Mouse (Mus musculus) mature B cell (primary cell): ENCODE results near the gene Tmem126b.

Experiments
- in situ Hi-C: fragments of 300-500 bp; cut with MboI; formaldehyde crosslinking; loops from 2 replicates; pipeline ENCODE4 v1.14.3; 2019

Tmem126b gene

GRCm38 (mm10) chr7:90475793-90476312 lies at the start of gene Tmem126b:
Gene Tmem126b (minus strand): TSS chr7:90476001.
- in situ Hi-C loops, result no loop called here

GRCm38 (mm10) chr7:90512293-90512692 lies 36.5 kb upstream of the Tmem126b start:
- in situ Hi-C loops, result no loop called here

- in situ Hi-C loops, result no loop called here
Measured at GRCm38 (mm10) chr7:90508124-90508523, 32.3 kb upstream of the Tmem126b start.

GRCm38 (mm10) chr7:90482607-90483006 lies 6.8 kb upstream of the Tmem126b start:
- in situ Hi-C loops, result no loop called here

GRCm38 (mm10) chr7:90476313-90477245 lies 778 bp upstream of the Tmem126b start, which contains the start of gene Dlg2:
Gene Dlg2 (plus strand): TSS chr7:90476672.
- in situ Hi-C loops, result no loop called here

GRCm38 (mm10) chr7:90473511-90473910 lies 2.3 kb downstream of the Tmem126b start:
- in situ Hi-C loops, result no loop called here

GRCm38 (mm10) chr7:90461441-90461840 lies 14.4 kb downstream of the Tmem126b start:
- in situ Hi-C loops, result no loop called here

GRCm38 (mm10) chr7:90460930-90461329 lies 14.9 kb downstream of the Tmem126b start:
- in situ Hi-C loops, result no loop called here

GRCm38 (mm10) chr7:90460330-90460729 lies 15.5 kb downstream of the Tmem126b start:
- in situ Hi-C loops, result no loop called here

GRCm38 (mm10) chr7:90457517-90457916 lies 18.3 kb downstream of the Tmem126b start:
- in situ Hi-C loops, result no loop called here

- in situ Hi-C loops, result no loop called here
Measured at GRCm38 (mm10) chr7:90456845-90457468, 18.8 kb downstream of the Tmem126b start, which contains the start of gene Tmem126a. Gene Tmem126a (minus strand): TSS chr7:90457229.

GRCm38 (mm10) chr7:90456149-90456844 lies 19.5 kb downstream of the Tmem126b start:
- in situ Hi-C loops, result no loop called here

- in situ Hi-C loops, result loop anchor here (25.0 kb wide), 1 partner anchor 457 kb away; the partner anchor contains the start of gene Eed
Measured at GRCm38 (mm10) chr7:90444206-90444605, 31.6 kb downstream of the Tmem126b start.

- in situ Hi-C loops, result loop anchor here (25.0 kb wide), 1 partner anchor 456 kb away; the partner anchor contains the start of gene Eed
Measured at GRCm38 (mm10) chr7:90443101-90444091, 32.4 kb downstream of the Tmem126b start.

- in situ Hi-C loops, result loop anchor here (25.0 kb wide), 1 partner anchor 455 kb away; the partner anchor contains the start of gene Eed
Measured at GRCm38 (mm10) chr7:90442518-90443080, 33.2 kb downstream of the Tmem126b start, which contains the start of gene Crebzf. Gene Crebzf (plus strand): TSS chr7:90442729.

GRCm38 (mm10) chr7:90442070-90442469 lies 33.7 kb downstream of the Tmem126b start:
- in situ Hi-C loops, result loop anchor here (25.0 kb wide), 1 partner anchor 455 kb away; the partner anchor contains the start of gene Eed

GRCm38 (mm10) chr7:90440044-90440443 lies 35.8 kb downstream of the Tmem126b start:
- in situ Hi-C loops, result loop anchor here (25.0 kb wide), 1 partner anchor 453 kb away; the partner anchor contains the start of gene Eed

GRCm38 (mm10) chr7:90432221-90432620 lies 43.6 kb downstream of the Tmem126b start:
- in situ Hi-C loops, result loop anchor here (25.0 kb wide), 1 partner anchor 445 kb away; the partner anchor contains the start of gene Eed

GRCm38 (mm10) chr7:90427006-90427405 lies 48.8 kb downstream of the Tmem126b start:
- in situ Hi-C loops, result loop anchor here (25.0 kb wide), 1 partner anchor 440 kb away; the partner anchor contains the start of gene Eed
